In the genomic region with DNA sequence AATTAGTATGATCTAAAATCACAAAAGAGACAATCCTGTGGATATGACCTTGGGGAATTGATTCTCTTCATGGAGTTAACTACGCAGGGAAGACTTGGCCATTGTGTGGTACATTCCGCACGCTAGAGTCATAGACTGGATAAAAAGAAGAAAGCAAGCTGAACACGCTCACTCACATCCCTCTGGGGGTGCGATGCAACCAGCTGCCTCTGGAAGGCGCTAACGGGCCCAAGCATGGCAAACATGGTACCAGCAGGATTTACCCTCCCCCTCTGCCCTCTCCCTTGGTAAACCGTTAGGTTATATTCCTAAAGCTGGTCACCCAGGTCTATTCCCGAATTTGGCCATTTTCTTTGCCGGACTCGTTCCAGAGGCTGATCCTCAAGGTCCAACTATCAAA, we compare ENCODE assay signal across 25 mouse cellular contexts.
DNase-seq lines count a peak whose midpoint lies in the region; TF ChIP-seq lines count a peak whose summit lies in the region.
"Had no signal": no experiment of that assay in that cellular context is flagged by ENCODE, and none has a peak within 500 bp of the region (broad histone marks: within the 10 kb centered on the region; RNA-seq: fewer than 3 reads in every experiment).

No protein-coding gene starts in this region.

- no peaks in the 10 kb centered on the region for H3K27me3 ChIP-seq in testis, adult 2 months (ENCODE audit: control insufficient read depth, insufficient read depth, low read length)
- H3K27me3 ChIP-seq: CH12.LX; embryonic facial prominence, embryonic 13.5 days; embryonic facial prominence, embryonic 15.5 days; forebrain, embryonic 12.5 days had no signal

- H3K4me1 ChIP-seq in testis, adult 2 months (ENCODE audit: control insufficient read depth, insufficient read depth, low read length) = peaks cover 4% of the 10 kb centered on the region
- H3K4me1 ChIP-seq: embryonic facial prominence, embryonic 15.5 days; forebrain, embryonic 10.5 days; forebrain, embryonic 12.5 days had no signal

- no peaks in the 10 kb centered on the region for H3K36me3 ChIP-seq in testis, adult 2 months (ENCODE audit: control insufficient read depth, insufficient read depth, low read length)
- H3K36me3 ChIP-seq: embryonic facial prominence, embryonic 13.5 days; embryonic facial prominence, embryonic 15.5 days; forebrain, embryonic 10.5 days; forebrain, embryonic 12.5 days; G1E had no signal

- 0 out of 2 replicates have a peak, but pooled peaks have one; percentile 5 for TF ChIP-seq CTCF in layer of hippocampus, adult 2 months (conservative IDR thresholded peaks at IDR 0.05)
- TF ChIP-seq CTCF in testis, adult 2 months (IDR thresholded peaks at IDR 0.05; ENCODE audit: control insufficient read depth, insufficient read depth, insufficient replicate concordance, low read depth, low read length) = peak; percentile 70; the same call in 1 of the 2 replicates

- TF ChIP-seq POLR2A in testis, adult 2 months (IDR thresholded peaks at IDR 0.05; ENCODE audit: control insufficient read depth, low read depth, low read length) = no peak

- peak; percentile 73 for DNase-seq in heart, adult 11 months
- no peak for DNase-seq in heart, adult 9 months (ENCODE audit: low spot score in 2 of 2)
- no peak for DNase-seq in layer of hippocampus, adult 2 months (ENCODE audit: low spot score in 2 of 2)
- no peak for DNase-seq in layer of hippocampus, adult 9-11 months
- no peak for DNase-seq in testis, postnatal 10 days (ENCODE audit: low spot score)
- DNase-seq in ZHBTc4 (ENCODE audit: low read depth, low spot score) = peak; percentile 22
- no peak for DNase-seq in natural killer cell, adult 2 months (ENCODE audit: low spot score in 2 of 2)
- DNase-seq: adrenal gland, adult 2 months; adrenal gland, postnatal 10 days; adrenal gland, postnatal 25 days; cerebellum, adult 11 months; cerebellum, adult 18-20 months; cerebellum, adult 8-10 months; cerebellum, adult 9-11 months; cerebellum, postnatal 14 days; cerebellum, postnatal 36 days; embryo, embryonic 11 days had no signal

- H3K27ac ChIP-seq in layer of hippocampus, adult 2 months = no peak overlapping the region
- H3K27ac ChIP-seq in testis, adult 2 months (ENCODE audit: control insufficient read depth, insufficient read depth, low read depth, low read length) = no peak overlapping the region
- H3K27ac ChIP-seq: embryonic facial prominence, embryonic 13.5 days; embryonic facial prominence, embryonic 15.5 days; forebrain, embryonic 10.5 days; forebrain, embryonic 12.5 days had no signal

- H3K4me3 ChIP-seq in layer of hippocampus, adult 2 months = no peak overlapping the region
- peak overlapping the region; percentile 10; the same call in 1 of the 2 replicates for H3K4me3 ChIP-seq in testis, adult 2 months (ENCODE audit: control insufficient read depth, low read depth, low read length)
- H3K4me3 ChIP-seq: embryonic facial prominence, embryonic 13.5 days; embryonic facial prominence, embryonic 15.5 days; erythroblast, embryonic 14.5 days; forebrain, embryonic 10.5 days; forebrain, embryonic 12.5 days had no signal

Comparison
In these comparisons a context has a peak if more than half of its experiments do, and no peak if none do; other contexts are left out.
1. DNase-seq: peak in heart, adult 11 months (single experiment) and ZHBTc4 (single experiment); none in heart, adult 9 months (0 of 2), layer of hippocampus, adult 2 months (0 of 2), layer of hippocampus, adult 9-11 months (single experiment), testis, postnatal 10 days (single experiment) and natural killer cell, adult 2 months (0 of 2).